Mouse (Mus musculus) embryonic facial prominence, embryonic 14.5 days (tissue): ENCODE measurements around the gene Arf6. TPM values are rescaled to one million over a fixed set of nuclear protein-coding genes. Genes with fewer than 3 reads are reported as not detected.

Experiments
- ATAC-seq: fragments of 200-750 bp; cut with Nextera tagmentation; 2 replicates; pipeline ENCODE4 v1.8.0; 2017; ENCODE audit warnings: low read depth, moderate number of reproducible peaks, moderate TSS enrichment
- DNase-seq: peaks from one replicate; pipeline ENCODE4 v3.0.0-alpha.2; 2015; ENCODE audit warnings: low spot score
- H3K27ac ChIP-seq: fragments of 300-500 bp; sonication (generic); replicated peaks from 2 replicates; pipeline ENCODE4 v1.5.1; 2014; ENCODE audit warnings: low read depth, mild to moderate bottlenecking, low read length, moderate library complexity
- H3K27me3 ChIP-seq: fragments of 300-500 bp; sonication (generic); replicated peaks from 2 replicates; pipeline ENCODE4 v1.6.1; 2014; ENCODE audit warnings: low read length; ENCODE audit not compliant: control insufficient read depth, insufficient read depth
- H3K36me3 ChIP-seq: fragments of 300-500 bp; sonication (generic); 2 replicates; pipeline ENCODE4 v1.6.1; 2014; ENCODE audit warnings: low read length, mixed read lengths; ENCODE audit not compliant: control insufficient read depth, insufficient read depth
- H3K4me1 ChIP-seq: fragments of 300-500 bp; sonication (generic); 2 replicates; pipeline ENCODE4 v1.6.1; 2014; ENCODE audit warnings: antibody characterized with exemption, low read length; ENCODE audit not compliant: control insufficient read depth, insufficient read depth
- H3K4me2 ChIP-seq: fragments of 300-500 bp; sonication (generic); 2 replicates; pipeline ENCODE4 v1.6.1; 2014; ENCODE audit warnings: low read depth, mild to moderate bottlenecking, low read length, moderate library complexity, mixed read lengths
- H3K4me3 ChIP-seq: fragments of 300-500 bp; sonication (generic); 2 replicates; pipeline ENCODE4 v1.5.1; 2014; ENCODE audit warnings: low read depth, mild to moderate bottlenecking, low read length
- H3K9ac ChIP-seq: fragments of 300-500 bp; sonication (generic); 2 replicates; pipeline ENCODE4 v1.6.1; 2014; ENCODE audit warnings: low read depth, mild to moderate bottlenecking, low read length, moderate library complexity, mixed read lengths
- H3K9me3 ChIP-seq: fragments of 300-500 bp; sonication (generic); 2 replicates; pipeline ENCODE4 v1.6.1; 2016; ENCODE audit warnings: low read length; ENCODE audit not compliant: control insufficient read depth
- WGBS: fragments of 180-500 bp; shearing (Covaris S2); extraction: QIAGEN DNeasy Blood & Tissue Kit; methylation state at CpG from one replicate; pipeline ENCODE4 v1.1.7; 2014; 5-methylcytosine and 5-hydroxymethylcytosine counted together
- polyA plus RNA-seq: library from polyadenylated mRNA; unstranded; fragments of >200 nt; fragmentation: Nextera tagmentation; extraction: Ambion mirVana; gene quantifications from 2 replicates; pipeline ENCODE4 v1.2.1, GENCODE M21; 2014

Gene Arf6
- polyA plus RNA-seq, 1 experiment from 2014 or later: 66.7 TPM

GRCm38 (mm10) chr12:69414826-69415572, 43.0 kb downstream of the Arf6 start:
- Histone ChIP-seq H3K36me3 (no peaks in the 10 kb centered on the region), H3K9me3 (no peaks in the 10 kb centered on the region), H3K4me3 (no peak overlapping the region), H3K4me1 (peaks cover 14% of the 10 kb centered on the region; the same call in 1 of the 2 replicates), H3K27me3 (no peaks in the 10 kb centered on the region), H3K27ac (no peak overlapping the region), H3K4me2 (no peak overlapping the region), H3K9ac (no peak overlapping the region)
- WGBS: 68% methylated on average over 4 of the region's 4 CpGs
- DNase-seq (no peak), ATAC-seq (no peak)

DNA sequence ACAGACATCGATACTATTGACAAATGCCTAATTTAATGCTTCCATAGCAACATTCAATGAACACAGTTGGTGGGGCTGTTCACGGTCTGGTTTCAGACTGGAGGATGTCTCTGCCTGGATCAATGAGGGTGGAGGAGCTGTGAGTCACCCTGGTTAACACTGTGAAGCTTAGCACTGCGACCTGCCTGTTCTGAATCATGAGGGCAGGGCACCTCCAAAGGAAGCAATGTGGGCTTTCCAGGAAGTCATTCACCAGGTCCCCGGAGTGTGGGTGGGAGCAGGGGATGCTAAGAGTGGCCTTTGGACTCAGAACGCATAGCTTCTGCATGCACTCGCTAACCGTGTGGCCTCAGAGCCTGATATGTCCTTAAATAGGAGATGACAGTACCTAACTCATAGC, 44.8 kb downstream of the Arf6 start:
- DNase-seq (no peak), ATAC-seq (no peak)
- no peaks in the 10 kb centered on the region for H3K27me3 ChIP-seq
- no peak overlapping the region for H3K27ac ChIP-seq
- no peak overlapping the region for H3K9ac ChIP-seq
- no peaks in the 10 kb centered on the region for H3K36me3 ChIP-seq
- no peak overlapping the region for H3K4me3 ChIP-seq
- WGBS: 75% methylated on average over 7 of the region's 7 CpGs
- no peak overlapping the region for H3K4me2 ChIP-seq
- peaks cover 14% of the 10 kb centered on the region; the same call in 1 of the 2 replicates for H3K4me1 ChIP-seq
- no peaks in the 10 kb centered on the region for H3K9me3 ChIP-seq

GRCm38 (mm10) chr12:69417701-69418291, 45.8 kb downstream of the Arf6 start:
- no peak overlapping the region for H3K27ac ChIP-seq
- no peak overlapping the region for H3K4me3 ChIP-seq
- peaks cover 6% of the 10 kb centered on the region for H3K9me3 ChIP-seq
- no peaks in the 10 kb centered on the region for H3K36me3 ChIP-seq
- H3K9ac ChIP-seq: no peak overlapping the region
- no peak overlapping the region for H3K4me2 ChIP-seq
- H3K27me3 ChIP-seq: no peaks in the 10 kb centered on the region
- H3K4me1 ChIP-seq: peaks cover 14% of the 10 kb centered on the region; the same call in 1 of the 2 replicates
- 48% methylated on average over 9 of the region's 9 CpGs for WGBS
- DNase-seq: no peak
- no peak for ATAC-seq

- no peaks in the 10 kb centered on the region for H3K36me3 ChIP-seq
- peaks cover 14% of the 10 kb centered on the region; the same call in 1 of the 2 replicates for H3K4me1 ChIP-seq
- ATAC-seq (no peak), DNase-seq (no peak)
- H3K9ac ChIP-seq: no peak overlapping the region
- H3K27me3 ChIP-seq: no peaks in the 10 kb centered on the region
- no peak overlapping the region for H3K4me3 ChIP-seq
- peaks cover 7% of the 10 kb centered on the region for H3K9me3 ChIP-seq
- WGBS: 82% methylated on average over 13 of the region's 13 CpGs
- no peak overlapping the region for H3K4me2 ChIP-seq
- no peak overlapping the region for H3K27ac ChIP-seq
Measured at GRCm38 (mm10) chr12:69418606-69419005, 46.7 kb downstream of the Arf6 start.

GRCm38 (mm10) chr12:69419017-69419605, 47.2 kb downstream of the Arf6 start:
- peaks cover 7% of the 10 kb centered on the region for H3K9me3 ChIP-seq
- H3K4me3 ChIP-seq: no peak overlapping the region
- H3K36me3 ChIP-seq: no peaks in the 10 kb centered on the region
- DNase-seq (peak; percentile 78), ATAC-seq (0 out of 2 replicates have a peak, but pooled peaks have one; percentile 30)
- H3K4me1 ChIP-seq: peaks cover 14% of the 10 kb centered on the region; the same call in 1 of the 2 replicates
- no peaks in the 10 kb centered on the region for H3K27me3 ChIP-seq
- H3K4me2 ChIP-seq: no peak overlapping the region
- no peak overlapping the region for H3K9ac ChIP-seq
- no peak overlapping the region for H3K27ac ChIP-seq
- 64% methylated on average over 14 of the region's 14 CpGs for WGBS

GRCm38 (mm10) chr12:69419606-69420005, 47.7 kb downstream of the Arf6 start:
- H3K27me3 ChIP-seq: no peaks in the 10 kb centered on the region
- 72% methylated on average over 4 of the region's 4 CpGs for WGBS
- H3K27ac ChIP-seq: no peak overlapping the region
- H3K4me2 ChIP-seq: no peak overlapping the region
- H3K4me3 ChIP-seq: no peak overlapping the region
- H3K4me1 ChIP-seq: peaks cover 14% of the 10 kb centered on the region; the same call in 1 of the 2 replicates
- ATAC-seq: no peak
- DNase-seq: no peak
- peaks cover 7% of the 10 kb centered on the region for H3K9me3 ChIP-seq
- H3K9ac ChIP-seq: no peak overlapping the region
- no peaks in the 10 kb centered on the region for H3K36me3 ChIP-seq

GRCm38 (mm10) chr12:69420716-69421115, 48.8 kb downstream of the Arf6 start:
- peaks cover 7% of the 10 kb centered on the region for H3K9me3 ChIP-seq
- H3K9ac ChIP-seq: no peak overlapping the region
- H3K27me3 ChIP-seq: no peaks in the 10 kb centered on the region
- no peaks in the 10 kb centered on the region for H3K36me3 ChIP-seq
- 58% methylated on average over 3 of the region's 3 CpGs for WGBS
- H3K4me2 ChIP-seq: no peak overlapping the region
- ATAC-seq (no peak), DNase-seq (no peak)
- H3K4me3 ChIP-seq: no peak overlapping the region
- no peak overlapping the region for H3K27ac ChIP-seq
- H3K4me1 ChIP-seq: peaks cover 18% of the 10 kb centered on the region; the same call in 1 of the 2 replicates

DNA sequence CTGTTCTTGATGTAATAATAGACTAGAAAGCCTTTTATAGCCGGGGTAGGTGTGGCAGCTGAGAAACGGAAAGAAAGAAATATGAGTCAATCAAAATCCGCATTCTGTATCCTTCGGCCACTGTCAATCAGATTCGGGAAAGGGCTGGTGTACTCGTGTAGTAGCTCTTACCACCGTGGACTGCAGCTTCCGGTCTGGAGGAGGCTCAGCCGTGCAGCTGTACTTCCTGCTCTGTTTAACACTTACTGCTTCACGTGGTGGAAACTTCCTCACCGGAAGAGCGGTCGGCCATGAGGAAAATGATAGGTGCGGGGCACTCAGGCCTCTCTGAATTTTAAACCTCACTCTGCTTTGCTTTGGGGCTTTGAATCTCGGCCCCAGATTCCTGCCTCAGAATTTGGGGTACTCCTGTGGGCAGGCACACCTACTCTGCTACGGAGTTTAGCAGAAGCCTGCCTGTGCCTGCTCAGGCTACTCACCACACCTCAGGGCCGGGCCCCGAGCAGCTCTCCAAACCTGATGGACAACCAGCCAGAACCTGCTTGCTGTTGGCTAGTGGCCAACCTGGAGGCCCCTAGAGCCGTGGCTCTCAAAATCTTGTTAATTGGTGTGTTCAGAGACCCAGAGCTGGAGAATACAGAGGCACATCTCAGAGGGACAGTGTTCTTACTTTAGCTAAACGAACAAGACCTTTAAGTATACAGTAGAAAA, 51.0 kb downstream of the Arf6 start:
- 74% methylated on average over 20 of the region's 20 CpGs for WGBS

More for the DNA sequence above, 51.0 kb downstream of the Arf6 start:
- peak; percentile 71 for DNase-seq
- Histone ChIP-seq H3K4me1 (peaks cover 15% of the 10 kb centered on the region; the same call in 1 of the 2 replicates), H3K27ac (peak overlapping the region; percentile 2; the same call in 1 of the 2 replicates), H3K9me3 (peaks cover 7% of the 10 kb centered on the region), H3K36me3 (no peaks in the 10 kb centered on the region), H3K4me3 (no peak overlapping the region), H3K9ac (no peak overlapping the region), H3K4me2 (no peak overlapping the region), H3K27me3 (no peaks in the 10 kb centered on the region)
- ATAC-seq: peak; percentile 79
